Mouse (Mus musculus) small intestine, adult 2 months (tissue): ENCODE results near the gene Gab2. TPM values are rescaled to one million over a fixed set of nuclear protein-coding genes. Genes with fewer than 3 reads are reported as not detected.

ENCODE experiments used
- H3K27ac ChIP-seq: fragments of 200-500 bp; 2 replicates; pipeline ENCODE4 v1.5.1; 2012; ENCODE audit warnings: low read depth, low read length, control low read depth, inconsistent platforms; ENCODE audit not compliant: insufficient read depth
- H3K27me3 ChIP-seq: fragments of 200-500 bp; 2 replicates; pipeline ENCODE4 v1.6.1; 2012; ENCODE audit warnings: mild to moderate bottlenecking, moderate library complexity, low read length, inconsistent platforms; ENCODE audit not compliant: control insufficient read depth, insufficient read depth
- H3K36me3 ChIP-seq: fragments of 200-500 bp; 2 replicates; pipeline ENCODE4 v1.6.1; 2012; ENCODE audit warnings: mild to moderate bottlenecking, low read length, control low read depth, inconsistent platforms; ENCODE audit not compliant: control insufficient read depth, insufficient read depth
- H3K4me1 ChIP-seq: fragments of 200-500 bp; 2 replicates; pipeline ENCODE4 v1.6.1; 2012; ENCODE audit warnings: low read length, inconsistent platforms, mixed read lengths; ENCODE audit not compliant: control insufficient read depth, insufficient read depth, insufficient read length
- H3K4me3 ChIP-seq: fragments of 200-500 bp; 2 replicates; pipeline ENCODE4 v1.5.1; 2012; ENCODE audit warnings: low read depth, mild to moderate bottlenecking, control low read depth, inconsistent platforms, low read length, moderate library complexity
- CTCF ChIP-seq: fragments of 200-500 bp; IDR thresholded peaks from 2 replicates; pipeline ENCODE4 v1.5.1; 2012; ENCODE audit warnings: low read depth, mild to moderate bottlenecking, control low read depth, inconsistent platforms, low read length, moderate library complexity, mixed read lengths; ENCODE audit not compliant: insufficient replicate concordance, insufficient read length; ENCODE audit errors: extremely low read depth
- POLR2A ChIP-seq: fragments of 200-500 bp; IDR thresholded peaks from 2 replicates; pipeline ENCODE4 v1.6.1; 2012; ENCODE audit warnings: low read depth, mild to moderate bottlenecking, control low read depth, inconsistent platforms, low read length, moderate library complexity
- WGBS: fragments of 180-500 bp; shearing (Covaris S2); methylation state at CpG from one replicate; pipeline ENCODE4 v1.1.7; 2018; 5-methylcytosine and 5-hydroxymethylcytosine counted together
- polyA plus RNA-seq: library from polyadenylated mRNA; depleted of rRNA; stranded (reverse); fragments of >200 nt; gene quantifications from 2 replicates; pipeline ENCODE4 v1.2.3, GENCODE M21; 2012

Gab2 gene
- polyA plus RNA-seq, 1 experiment = 12.1 TPM

GRCm38 (mm10) chr7:97345229-97345871, 264.0 kb downstream of the Gab2 start:
- Histone ChIP-seq H3K27ac (no peak overlapping the region), H3K4me1 (peaks cover 9% of the 10 kb centered on the region; the same call in 1 of the 2 replicates), H3K27me3 (no peaks in the 10 kb centered on the region), H3K4me3 (no peak overlapping the region), H3K36me3 (peaks cover 4% of the 10 kb centered on the region)
- 74% methylated on average over 10 of the region's 10 CpGs for WGBS
- no peak for TF ChIP-seq CTCF
- TF ChIP-seq POLR2A = no peak

DNA sequence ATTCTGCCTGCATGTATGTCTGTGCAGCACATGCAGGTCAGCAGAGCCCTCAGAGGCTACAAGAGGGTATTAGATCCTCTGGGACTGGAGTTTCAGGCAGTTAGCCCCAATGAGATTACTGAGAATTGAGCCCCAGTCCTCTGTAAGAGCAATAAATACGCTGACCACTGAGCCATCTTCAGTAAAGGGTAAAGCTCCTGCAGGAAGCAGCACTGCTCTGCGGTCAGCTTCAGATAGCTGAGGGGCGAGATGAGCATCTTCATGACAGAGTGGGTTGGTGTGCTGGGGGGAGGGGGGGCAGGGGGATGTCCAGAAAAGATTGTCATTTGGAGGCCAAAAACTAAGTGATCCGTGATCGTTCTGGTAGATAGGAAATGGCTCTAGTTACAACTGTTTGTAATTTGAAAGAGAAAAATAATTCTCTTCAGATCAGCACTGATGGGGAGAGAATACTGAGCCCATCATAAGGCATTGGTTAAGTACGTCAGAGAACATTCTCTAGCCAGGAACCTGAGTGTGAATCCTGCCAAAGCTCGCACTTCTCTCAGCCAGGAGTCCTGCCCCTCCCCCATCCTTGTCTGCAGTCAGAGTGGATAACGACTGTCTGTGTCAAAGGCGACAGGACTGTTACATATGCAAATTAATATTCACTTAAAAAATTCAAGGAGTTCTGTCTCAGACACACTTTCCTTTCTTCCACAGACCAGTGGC, 264.9 kb downstream of the Gab2 start:
- no peak for TF ChIP-seq POLR2A
- TF ChIP-seq CTCF = no peak
- no peaks in the 10 kb centered on the region for H3K27me3 ChIP-seq
- no peak overlapping the region for H3K4me3 ChIP-seq
- H3K36me3 ChIP-seq = peaks cover 4% of the 10 kb centered on the region
- peaks cover 5% of the 10 kb centered on the region; the same call in 1 of the 2 replicates for H3K4me1 ChIP-seq
- 82% methylated on average over 9 of the region's 9 CpGs for WGBS
- no peak overlapping the region for H3K27ac ChIP-seq

DNA sequence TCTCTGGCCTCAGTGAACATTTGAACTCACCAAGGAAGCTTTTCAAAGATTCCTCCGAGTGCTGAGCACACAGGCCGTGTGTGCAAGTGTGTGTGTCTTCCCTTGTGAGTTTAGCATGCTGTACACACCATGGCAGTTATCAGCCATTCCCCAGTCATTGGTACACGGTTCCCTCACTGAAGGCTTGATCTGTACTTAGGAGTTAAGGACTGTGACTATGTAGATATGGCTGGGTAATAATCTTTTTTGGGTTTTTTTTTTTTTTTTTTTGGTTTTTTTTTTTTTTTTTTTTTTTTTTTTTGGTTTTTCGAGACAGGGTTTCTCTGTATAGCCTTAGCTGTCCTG, 265.4 kb downstream of the Gab2 start:
- Histone ChIP-seq H3K4me3 (no peak overlapping the region), H3K4me1 (peaks cover 5% of the 10 kb centered on the region; the same call in 1 of the 2 replicates), H3K27ac (no peak overlapping the region), H3K27me3 (no peaks in the 10 kb centered on the region), H3K36me3 (peaks cover 4% of the 10 kb centered on the region)
- TF ChIP-seq CTCF (no peak), POLR2A (no peak)
- 74% methylated on average over 4 of the region's 4 CpGs for WGBS

DNA sequence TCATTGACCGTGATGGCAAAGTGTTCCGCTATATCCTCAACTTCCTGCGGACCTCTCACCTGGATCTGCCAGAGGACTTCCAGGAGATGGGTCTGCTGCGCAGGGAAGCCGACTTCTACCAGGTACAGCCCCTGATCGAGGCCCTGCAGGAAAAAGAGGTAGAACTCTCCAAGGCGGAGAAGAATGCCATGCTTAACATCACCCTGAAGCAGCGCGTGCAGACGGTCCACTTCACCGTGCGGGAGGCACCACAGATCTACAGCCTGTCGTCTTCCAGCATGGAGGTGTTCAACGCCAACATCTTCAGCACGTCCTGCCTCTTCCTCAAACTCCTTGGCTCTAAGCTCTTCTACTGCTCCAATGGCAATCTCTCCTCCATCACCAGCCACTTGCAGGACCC, 266.1 kb downstream of the Gab2 start:
- Histone ChIP-seq H3K36me3 (peaks cover 4% of the 10 kb centered on the region), H3K4me1 (peaks cover 3% of the 10 kb centered on the region; the same call in 1 of the 2 replicates), H3K27ac (no peak overlapping the region), H3K27me3 (no peaks in the 10 kb centered on the region), H3K4me3 (no peak overlapping the region)
- WGBS = over 99% methylated on average over 15 of the region's 15 CpGs
- TF ChIP-seq POLR2A (no peak), CTCF (no peak)

DNA sequence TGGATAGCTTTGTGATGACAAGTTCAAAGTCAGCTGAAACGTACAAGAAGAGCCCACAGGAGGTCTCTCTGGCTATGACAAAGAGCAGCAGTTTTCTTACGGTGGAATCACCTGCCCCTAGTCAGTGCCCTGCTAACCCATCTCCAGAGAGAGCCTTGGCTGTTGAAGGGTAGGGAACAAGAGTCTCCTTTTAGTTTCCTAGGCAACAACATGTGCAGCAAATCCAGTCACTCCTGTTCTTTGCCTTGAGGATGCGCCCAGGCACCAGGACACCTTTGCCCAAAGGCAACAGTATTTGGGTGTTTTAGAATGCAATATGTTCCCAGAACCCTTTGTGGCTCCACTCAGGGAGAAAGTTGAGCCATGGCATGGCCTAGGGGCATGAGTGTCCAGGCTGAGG, 266.9 kb downstream of the Gab2 start:
- no peak overlapping the region for H3K4me3 ChIP-seq
- H3K4me1 ChIP-seq = peaks cover 3% of the 10 kb centered on the region; the same call in 1 of the 2 replicates
- H3K27ac ChIP-seq = no peak overlapping the region
- H3K36me3 ChIP-seq = peaks cover 4% of the 10 kb centered on the region
- WGBS = 96% methylated on average over 3 of the region's 3 CpGs
- no peaks in the 10 kb centered on the region for H3K27me3 ChIP-seq
- TF ChIP-seq POLR2A (no peak), CTCF (no peak)

DNA sequence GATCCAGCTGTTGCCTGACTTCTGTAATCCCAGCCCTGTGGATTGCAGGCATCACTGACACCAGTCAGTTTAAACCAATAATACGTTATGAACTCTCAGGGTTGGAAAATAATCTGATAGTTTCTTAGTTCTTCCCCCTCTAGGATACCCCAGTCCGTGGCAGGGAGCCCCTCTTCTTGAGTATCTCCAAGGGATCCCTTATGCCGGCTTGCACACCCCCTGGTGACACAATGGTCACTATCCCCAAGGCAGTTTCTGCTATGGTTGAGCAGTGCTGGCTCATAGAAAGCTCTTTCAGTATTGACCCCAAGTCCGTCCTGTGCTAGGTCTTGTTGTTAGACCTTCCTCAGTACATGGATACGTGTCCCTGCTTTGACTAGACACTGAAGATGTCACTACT, 267.4 kb downstream of the Gab2 start:
- 87% methylated on average over 5 of the region's 5 CpGs for WGBS

DNA sequence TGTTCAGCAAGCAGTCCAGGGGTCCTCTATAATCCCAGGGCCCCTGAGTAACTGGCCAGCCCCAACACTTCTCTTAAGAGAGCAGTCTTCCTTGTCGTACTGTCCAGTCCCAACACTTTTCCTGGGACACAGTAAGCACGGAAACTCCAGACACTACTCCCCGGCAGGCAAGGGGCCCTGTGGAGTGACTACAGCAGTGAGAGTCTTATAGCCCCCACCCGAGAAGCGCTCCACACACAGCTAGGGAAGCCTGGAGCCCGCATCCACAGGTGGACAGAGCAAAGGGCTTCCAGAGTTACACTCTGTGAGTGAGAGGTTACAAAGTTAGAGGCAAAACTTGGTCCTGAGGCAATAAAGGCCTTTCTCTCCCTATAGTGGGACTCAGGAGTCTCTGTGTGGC, 268.1 kb downstream of the Gab2 start:
- no peak for TF ChIP-seq CTCF
- TF ChIP-seq POLR2A = no peak
- H3K4me3 ChIP-seq = no peak overlapping the region
- 95% methylated on average over 6 of the region's 6 CpGs for WGBS
- H3K36me3 ChIP-seq = peaks cover 4% of the 10 kb centered on the region
- H3K4me1 ChIP-seq = no peaks in the 10 kb centered on the region
- H3K27ac ChIP-seq = no peak overlapping the region
- H3K27me3 ChIP-seq = no peaks in the 10 kb centered on the region

More for the DNA sequence above, 267.4 kb downstream of the Gab2 start:
- no peaks in the 10 kb centered on the region for H3K27me3 ChIP-seq
- peaks cover 4% of the 10 kb centered on the region for H3K36me3 ChIP-seq
- no peaks in the 10 kb centered on the region for H3K4me1 ChIP-seq
- TF ChIP-seq CTCF = no peak
- no peak for TF ChIP-seq POLR2A
- H3K4me3 ChIP-seq = no peak overlapping the region
- no peak overlapping the region for H3K27ac ChIP-seq
